Comparison of ENCODE assay signal across 10 mouse cellular contexts in the genomic region with DNA sequence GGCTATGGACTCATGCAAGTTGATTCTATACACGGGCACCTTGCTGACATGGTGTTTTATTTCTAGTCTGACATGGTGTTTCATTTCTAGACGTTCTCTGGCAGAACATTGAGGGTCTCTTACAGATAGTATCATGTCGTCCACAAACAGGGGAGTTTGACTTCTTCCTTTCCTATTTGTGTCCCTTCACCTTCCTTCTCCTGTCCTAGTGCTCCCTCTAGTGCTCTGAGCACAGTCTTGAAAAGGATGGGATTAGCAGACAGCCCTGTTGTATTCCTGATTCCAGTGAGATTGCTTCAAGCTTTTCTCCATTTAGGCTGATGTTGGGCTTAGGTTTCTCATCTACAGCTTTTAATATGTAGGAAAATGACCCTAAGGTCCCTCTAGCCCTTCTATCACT. TPM values are rescaled to one million over a fixed set of nuclear protein-coding genes. Genes with fewer than 3 reads are reported as not detected.
A peak's percentile ranks its signal among the peaks of the same experiment; 100 is the strongest.
DNase-seq lines count a peak whose midpoint lies in the region; ATAC-seq and TF ChIP-seq lines count a peak whose summit lies in the region.
"Had no signal": no experiment of that assay in that cellular context is flagged by ENCODE, and none has a peak within 500 bp of the region (broad histone marks: within the 10 kb centered on the region; RNA-seq: fewer than 3 reads in every experiment).

No protein-coding gene starts in this region.

- H3K27ac ChIP-seq in forebrain, embryonic 13.5 days, result no peak overlapping the region
- no peak overlapping the region for H3K27ac ChIP-seq in forebrain, embryonic 12.5 days
- H3K27ac ChIP-seq in liver, postnatal 0 days (ENCODE audit: low read depth), result no peak overlapping the region
- no peak overlapping the region for H3K27ac ChIP-seq in liver, embryonic 11.5 days (ENCODE audit: low read depth, low read length)
- no peak overlapping the region for H3K27ac ChIP-seq in midbrain, embryonic 16.5 days (ENCODE audit: low read length)
- H3K27ac ChIP-seq: limb, embryonic 12.5 days had no signal

- no peaks in the 10 kb centered on the region for H3K36me3 ChIP-seq in forebrain, embryonic 13.5 days (ENCODE audit: poor library complexity, severe bottlenecking)
- H3K36me3 ChIP-seq in forebrain, embryonic 12.5 days (replicated peaks), result no peaks in the 10 kb centered on the region
- H3K36me3 ChIP-seq in liver, postnatal 0 days (replicated peaks; ENCODE audit: insufficient read depth, low read length), result no peaks in the 10 kb centered on the region
- H3K36me3 ChIP-seq in liver, embryonic 11.5 days (ENCODE audit: control insufficient read depth, insufficient read depth, low read length), result no peaks in the 10 kb centered on the region
- H3K36me3 ChIP-seq in midbrain, embryonic 16.5 days (ENCODE audit: control insufficient read depth, insufficient read depth, low read length), result no peaks in the 10 kb centered on the region
- H3K36me3 ChIP-seq: limb, embryonic 12.5 days had no signal

- intact Hi-C loops in gastrocnemius, postnatal 36 days (cut with DNase I), result loop anchor here (2.0 kb wide), 1 partner anchor 158 kb away; no protein-coding TSS in a partner anchor

- no peak overlapping the region for H3K4me3 ChIP-seq in forebrain, embryonic 13.5 days
- H3K4me3 ChIP-seq in forebrain, embryonic 12.5 days (replicated peaks), result no peak overlapping the region
- no peak overlapping the region for H3K4me3 ChIP-seq in liver, postnatal 0 days (ENCODE audit: low read depth, low read length)
- H3K4me3 ChIP-seq in liver, embryonic 11.5 days (ENCODE audit: low read depth, low read length), result no peak overlapping the region
- H3K4me3 ChIP-seq in midbrain, embryonic 16.5 days (ENCODE audit: low read depth, low read length), result no peak overlapping the region
- H3K4me3 ChIP-seq: limb, embryonic 12.5 days had no signal

- no peaks in the 10 kb centered on the region for H3K4me1 ChIP-seq in forebrain, embryonic 13.5 days
- H3K4me1 ChIP-seq in forebrain, embryonic 12.5 days, result no peaks in the 10 kb centered on the region
- no peaks in the 10 kb centered on the region for H3K4me1 ChIP-seq in liver, postnatal 0 days (ENCODE audit: insufficient read depth)
- H3K4me1 ChIP-seq in liver, embryonic 11.5 days (replicated peaks; ENCODE audit: control insufficient read depth, insufficient read depth, low read length), result no peaks in the 10 kb centered on the region
- peaks cover 2% of the 10 kb centered on the region; the same call in 1 of the 2 replicates for H3K4me1 ChIP-seq in midbrain, embryonic 16.5 days (ENCODE audit: control insufficient read depth, insufficient read depth, low read length)
- H3K4me1 ChIP-seq: limb, embryonic 12.5 days had no signal

- ATAC-seq in forebrain, embryonic 13.5 days, result peak; percentile 58; the same call in 1 of the 2 replicates
- ATAC-seq in forebrain, embryonic 12.5 days (ENCODE audit: low FRiP score), result no peak
- no peak for ATAC-seq in liver, postnatal 0 days
- ATAC-seq in liver, embryonic 11.5 days (replicated peaks; ENCODE audit: low FRiP score), result no peak
- peak; percentile 63; the same call in 1 of the 2 replicates for ATAC-seq in midbrain, embryonic 16.5 days

- DNase-seq in liver, postnatal 0 days, result no peak
- DNase-seq in liver, embryonic 11.5 days (ENCODE audit: low spot score), result no peak
- DNase-seq in cerebellum, postnatal 10 days, result peak; percentile 82 to 85
- no peak for DNase-seq in thymus, postnatal 0 days (ENCODE audit: low spot score)
- DNase-seq in gastrocnemius, postnatal 36 days, result no peak

- no peak overlapping the region for H3K4me2 ChIP-seq in forebrain, embryonic 13.5 days
- no peak overlapping the region for H3K4me2 ChIP-seq in forebrain, embryonic 12.5 days
- no peak overlapping the region for H3K4me2 ChIP-seq in liver, postnatal 0 days (ENCODE audit: low read depth, low read length)
- H3K4me2 ChIP-seq in liver, embryonic 11.5 days, result no peak overlapping the region
- no peak overlapping the region for H3K4me2 ChIP-seq in midbrain, embryonic 16.5 days (ENCODE audit: low read length)
- H3K4me2 ChIP-seq: limb, embryonic 12.5 days had no signal

- peak; percentile 56 for TF ChIP-seq CTCF in liver, postnatal 0 days (IDR thresholded peaks at IDR 0.05; ENCODE audit: low read depth)

- H3K9me3 ChIP-seq in forebrain, embryonic 13.5 days (replicated peaks), result no peaks in the 10 kb centered on the region
- no peaks in the 10 kb centered on the region for H3K9me3 ChIP-seq in forebrain, embryonic 12.5 days
- H3K9me3 ChIP-seq in liver, postnatal 0 days (ENCODE audit: low read length), result no peaks in the 10 kb centered on the region
- H3K9me3 ChIP-seq in liver, embryonic 11.5 days (ENCODE audit: control insufficient read depth, low read length), result no peaks in the 10 kb centered on the region
- H3K9me3 ChIP-seq in midbrain, embryonic 16.5 days (replicated peaks; ENCODE audit: control insufficient read depth, low read length, poor library complexity, severe bottlenecking), result no peaks in the 10 kb centered on the region
- H3K9me3 ChIP-seq: limb, embryonic 12.5 days had no signal

- H3K27me3 ChIP-seq in forebrain, embryonic 13.5 days, result peaks cover 5% of the 10 kb centered on the region; the same call in 1 of the 2 replicates
- 0 out of 2 replicates have a peak, but pooled peaks cover 2% of the 10 kb centered on the region for H3K27me3 ChIP-seq in forebrain, embryonic 12.5 days
- no peaks in the 10 kb centered on the region for H3K27me3 ChIP-seq in liver, postnatal 0 days (ENCODE audit: insufficient read depth, low read length)
- no peaks in the 10 kb centered on the region for H3K27me3 ChIP-seq in liver, embryonic 11.5 days (replicated peaks; ENCODE audit: control insufficient read depth, insufficient read depth, low read length)
- H3K27me3 ChIP-seq in midbrain, embryonic 16.5 days (ENCODE audit: control insufficient read depth, insufficient read depth, low read depth, low read length), result no peaks in the 10 kb centered on the region; the same call in 1 of the 2 replicates
- H3K27me3 ChIP-seq: limb, embryonic 12.5 days had no signal

- WGBS in forebrain, embryonic 13.5 days, result 40% methylated on average over 3 of the region's 3 CpGs
- WGBS in forebrain, embryonic 12.5 days, result 39% methylated on average over 3 of the region's 3 CpGs
- 32% methylated on average over 3 of the region's 3 CpGs for WGBS in liver, postnatal 0 days (ENCODE audit: insufficient replicate concordance)
- WGBS in liver, embryonic 11.5 days, result 36% methylated on average over 3 of the region's 3 CpGs
- 28% methylated on average over 3 of the region's 3 CpGs for WGBS in midbrain, embryonic 16.5 days

- no peak overlapping the region for H3K9ac ChIP-seq in forebrain, embryonic 13.5 days
- no peak overlapping the region for H3K9ac ChIP-seq in forebrain, embryonic 12.5 days
- no peak overlapping the region for H3K9ac ChIP-seq in liver, postnatal 0 days (replicated peaks)
- no peak overlapping the region for H3K9ac ChIP-seq in liver, embryonic 11.5 days (ENCODE audit: low read depth, low read length)
- H3K9ac ChIP-seq in midbrain, embryonic 16.5 days (ENCODE audit: low read depth, low read length), result no peak overlapping the region
- H3K9ac ChIP-seq: limb, embryonic 12.5 days had no signal

- no peak for TF ChIP-seq EP300 in liver, postnatal 0 days (IDR thresholded peaks at IDR 0.05; ENCODE audit: low read depth)

RNA-seq across cellular contexts. Expression of a gene that starts 11.9 kb away (rescaled TPM):
- polyA plus RNA-seq in forebrain, embryonic 13.5 days (2015; fragmentation: Nextera tagmentation; extraction: Ambion mirVana), result 12.1 and 14.2 TPM in 2 replicates
- polyA plus RNA-seq in forebrain, embryonic 12.5 days (2016; fragmentation: Nextera tagmentation; extraction: Ambion mirVana), result 4.6 and 5.9 TPM in 2 replicates
- polyA plus RNA-seq in liver, postnatal 0 days (2015; fragmentation: Nextera tagmentation; extraction: Ambion mirVana), result 0.06 and 0.13 TPM in 2 replicates
- polyA plus RNA-seq in liver, embryonic 11.5 days (2014; fragmentation: Nextera tagmentation; extraction: Ambion mirVana), result 0.07 TPM in 1 of 2 replicates, not detected in the other
- polyA plus RNA-seq in midbrain, embryonic 16.5 days (2015; fragmentation: Nextera tagmentation; extraction: Ambion mirVana), result 19.3 and 19.4 TPM in 2 replicates
- 0.09 and 0.16 TPM in 2 replicates for polyA plus RNA-seq in thymus, postnatal 0 days (2015; fragmentation: Nextera tagmentation; extraction: Ambion mirVana)
- not detected for total RNA-seq in gastrocnemius, postnatal 36 days (2021)
- polyA plus RNA-seq: small intestine, adult 2 months had no signal

Comparison
In these comparisons a context has a peak if more than half of its experiments do, and no peak if none do; other contexts are left out.
1. ATAC-seq: peak in forebrain, embryonic 13.5 days (single experiment) and midbrain, embryonic 16.5 days (single experiment); none in forebrain, embryonic 12.5 days (single experiment), liver, postnatal 0 days (single experiment) and liver, embryonic 11.5 days (single experiment).
2. DNase-seq: peak in cerebellum, postnatal 10 days (2 of 2); none in liver, postnatal 0 days (single experiment), liver, embryonic 11.5 days (single experiment), thymus, postnatal 0 days (single experiment) and gastrocnemius, postnatal 36 days (0 of 2).